Mouse (Mus musculus): ENCODE data around the gene Faxc. TPM values are rescaled to one million over a fixed set of nuclear protein-coding genes. Genes with fewer than 3 reads are reported as not detected.

Faxc gene
- total RNA-seq (2021), result 1 to 10 TPM; 5.0 to 6.5 TPM
- long read RNA-seq, experiment 1, partial matches to known transcripts, result 0 of 1 reads
- long read RNA-seq, experiment 1, other reads (novel, unspliced or antisense), result 0 of 1 reads
- long read RNA-seq, experiment 2, result 0 reads

- peak; percentile 65 for DNase-seq
These were observed at the start of gene Faxc for GRCm38 (mm10) chr4:21930971-21931771. Gene Faxc, plus strand, starts transcription at chr4:21931329.

GRCm38 (mm10) chr4:21882806-21883205 is 48.3 kb upstream of the Faxc start:
- no peak for DNase-seq

GRCm38 (mm10) chr4:21885831-21886230 is 45.3 kb upstream of the Faxc start:
- no peak for DNase-seq

DNA sequence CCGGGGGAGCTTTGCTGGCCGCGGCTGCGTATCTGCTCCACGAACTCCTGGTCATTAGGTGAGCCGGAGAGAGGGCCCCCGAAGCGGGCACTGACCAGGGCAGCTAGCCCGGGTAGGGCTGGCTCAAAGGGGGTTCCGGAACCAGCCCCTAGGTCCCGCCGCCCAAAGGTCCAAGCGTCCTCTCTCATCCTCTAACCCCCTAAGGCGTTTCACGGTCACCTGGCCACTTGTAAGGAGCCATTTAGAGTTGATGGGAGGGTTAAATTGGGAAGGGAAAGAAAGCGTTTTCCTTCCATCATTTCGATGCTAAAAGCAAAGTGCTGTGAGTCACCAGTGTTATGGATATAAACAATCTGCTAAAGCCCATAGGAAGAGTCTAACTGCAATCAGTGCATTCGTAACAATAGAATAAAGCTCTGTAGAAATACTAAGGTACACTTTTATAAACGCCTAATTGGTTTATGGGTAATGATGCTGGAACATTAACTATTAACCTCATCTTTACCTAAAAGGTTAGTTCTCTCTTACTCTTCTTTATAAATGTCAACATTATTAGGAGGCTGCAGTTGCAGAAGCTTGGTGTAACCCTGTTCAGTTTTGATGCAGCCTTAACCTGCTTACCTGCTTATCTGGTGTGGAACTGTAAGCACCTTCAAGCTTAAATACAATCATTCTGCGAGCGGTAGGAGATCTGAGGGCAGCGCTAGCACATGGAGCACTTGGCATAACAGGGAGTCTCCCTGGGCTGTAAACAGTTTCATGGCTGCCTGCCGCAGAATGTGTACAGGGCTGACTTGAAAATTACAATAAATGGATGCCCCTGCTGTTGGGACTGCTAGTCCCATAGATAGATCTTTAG is 872 bp downstream of the Faxc start:
- DNase-seq, result no peak

- DNase-seq, result no peak
These were observed 4.2 kb downstream of the Faxc start for GRCm38 (mm10) chr4:21935378-21935777.

- DNase-seq, result no peak
These were observed 5.3 kb downstream of the Faxc start for GRCm38 (mm10) chr4:21936424-21936823.

DNA sequence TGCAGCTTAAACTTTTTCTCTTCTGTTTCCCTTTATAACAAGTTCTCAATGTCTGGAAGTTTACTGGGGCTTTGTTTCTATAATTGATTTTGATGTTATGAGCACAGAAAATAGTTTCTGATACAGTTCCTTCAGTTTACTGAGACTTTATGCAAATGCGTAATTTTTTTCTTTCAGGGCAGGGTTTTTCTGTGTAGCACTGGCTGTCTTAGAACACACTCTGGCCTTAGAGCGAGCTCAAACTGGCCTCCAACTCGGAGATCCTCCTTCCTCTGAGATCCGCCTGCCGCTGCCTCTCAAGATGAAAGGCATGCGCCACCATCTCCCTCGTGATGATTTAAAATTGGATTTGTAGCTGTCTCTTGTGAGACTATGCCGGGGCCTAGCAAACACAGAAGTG is 6.8 kb downstream of the Faxc start:
- no peak for DNase-seq

GRCm38 (mm10) chr4:21944672-21945071 is 13.5 kb downstream of the Faxc start:
- DNase-seq, result no peak

DNA sequence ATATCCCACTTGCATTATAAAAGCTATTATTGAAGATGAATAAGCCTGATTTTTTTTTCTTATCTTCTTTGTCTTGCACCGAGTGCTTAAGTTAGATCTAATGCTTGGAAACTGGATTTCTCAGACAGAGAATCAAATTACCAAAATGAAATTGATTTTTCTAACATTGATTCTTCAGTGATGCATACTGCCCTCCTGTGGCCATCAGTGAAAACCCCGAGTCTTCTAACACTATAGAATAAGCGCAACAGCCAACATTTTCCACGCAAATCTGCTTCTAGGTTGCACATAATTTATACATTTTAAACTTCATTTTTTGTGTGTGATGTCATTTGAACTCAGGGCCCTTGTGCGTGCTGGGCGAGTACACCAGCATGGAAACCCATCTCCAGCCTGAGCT is 20.3 kb downstream of the Faxc start:
- peak; percentile 44 for DNase-seq

- no peak for DNase-seq
These were observed 21.1 kb downstream of the Faxc start for GRCm38 (mm10) chr4:21952255-21952654.

DNA sequence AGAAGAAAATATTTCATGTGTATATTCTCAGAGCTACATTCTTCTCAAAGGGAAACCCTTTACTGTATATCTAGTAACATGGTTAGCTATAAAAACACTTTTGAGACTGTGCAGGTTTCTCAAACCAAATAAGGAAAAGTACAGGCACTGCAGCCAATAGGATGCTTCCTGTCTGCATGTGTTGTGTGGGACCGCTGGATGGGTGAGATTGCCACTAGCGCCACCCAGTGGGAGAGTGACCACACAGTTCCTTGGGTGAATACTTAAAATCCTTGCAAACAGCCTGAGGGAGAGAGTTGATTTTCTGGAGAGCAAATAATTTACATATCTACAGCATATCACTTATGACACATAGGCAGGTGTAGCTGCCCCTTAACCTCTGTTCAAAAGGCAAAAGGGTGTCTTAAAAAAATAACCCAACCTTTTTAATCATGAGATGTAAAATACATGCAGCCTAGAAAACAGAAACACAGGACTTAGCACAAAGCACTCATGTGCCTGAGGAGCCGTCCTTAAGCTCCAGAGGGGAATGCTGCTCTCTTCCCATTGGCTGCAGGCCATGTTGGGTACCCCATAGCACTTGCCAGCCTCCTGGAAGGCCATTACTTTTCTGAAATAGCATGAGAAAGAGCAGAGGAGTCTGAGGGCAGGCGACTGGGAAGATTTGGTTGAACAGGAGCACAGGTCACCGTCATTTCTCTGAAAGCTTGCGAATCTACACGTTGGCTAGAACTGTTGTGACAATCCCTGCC is 26.6 kb downstream of the Faxc start:
- peak; percentile 76 for DNase-seq

DNA sequence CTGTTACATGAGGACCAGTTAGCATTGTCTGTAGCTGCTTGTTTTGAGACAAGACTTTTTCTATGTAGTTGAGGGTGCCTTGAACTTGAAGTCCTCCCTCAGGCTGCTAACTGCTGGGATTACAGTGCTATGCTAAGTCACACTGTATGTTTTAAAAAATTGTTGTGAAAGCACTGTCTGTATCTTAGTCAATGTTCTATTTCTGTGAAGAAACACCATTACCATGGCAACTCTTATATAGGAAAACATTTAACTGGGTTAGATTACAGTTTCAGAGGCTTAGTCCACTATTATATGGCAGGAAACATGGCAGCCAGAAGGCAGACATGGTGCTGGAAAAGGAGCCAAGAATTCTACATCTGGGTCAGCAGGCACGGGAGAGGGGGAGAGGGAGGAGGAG is 40.8 kb downstream of the Faxc start:
- no peak for DNase-seq

DNA sequence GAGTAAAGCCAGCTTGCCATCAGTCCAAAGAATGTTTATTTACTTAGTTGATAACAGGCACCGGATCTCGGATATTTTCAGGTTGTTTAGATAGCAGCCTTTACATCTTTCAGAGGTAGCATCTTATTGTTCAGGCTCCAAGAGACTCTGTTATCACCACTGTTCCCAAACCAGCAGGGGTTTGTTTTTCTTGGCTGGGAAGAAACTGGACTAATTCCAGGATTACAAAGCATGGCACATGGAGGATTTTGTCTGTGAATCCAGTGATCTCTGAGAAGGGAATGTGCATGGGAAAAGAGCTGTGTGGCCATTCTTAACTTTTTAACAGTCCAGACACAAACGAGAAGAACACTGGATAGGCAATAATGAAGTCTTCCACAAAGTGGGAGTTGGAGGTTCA is 43.0 kb downstream of the Faxc start:
- DNase-seq, result no peak

GRCm38 (mm10) chr4:21980471-21980870 is 49.3 kb downstream of the Faxc start:
- no peak for DNase-seq

- no peak for DNase-seq
These were observed 51.3 kb downstream of the Faxc start for GRCm38 (mm10) chr4:21982449-21982848.

DNA sequence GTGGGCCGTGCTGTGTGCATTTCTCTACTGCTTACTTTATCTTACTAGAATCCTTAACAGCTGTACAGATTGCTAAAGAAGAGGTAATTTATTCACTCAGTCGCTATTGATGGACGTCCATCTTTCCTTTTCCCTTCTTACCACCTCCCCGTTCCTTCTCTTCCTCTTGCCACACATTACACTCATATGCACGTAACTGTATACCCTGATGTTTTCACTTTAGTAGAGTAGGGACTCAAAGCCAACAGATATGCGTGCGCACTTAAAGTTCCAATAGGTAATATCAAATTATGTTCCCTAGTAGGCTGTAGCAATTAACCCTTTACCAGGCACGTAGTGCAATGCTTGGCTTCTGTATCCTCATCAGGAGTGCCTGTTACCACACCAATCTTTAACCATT is 55.7 kb downstream of the Faxc start:
- no peak for DNase-seq

DNA sequence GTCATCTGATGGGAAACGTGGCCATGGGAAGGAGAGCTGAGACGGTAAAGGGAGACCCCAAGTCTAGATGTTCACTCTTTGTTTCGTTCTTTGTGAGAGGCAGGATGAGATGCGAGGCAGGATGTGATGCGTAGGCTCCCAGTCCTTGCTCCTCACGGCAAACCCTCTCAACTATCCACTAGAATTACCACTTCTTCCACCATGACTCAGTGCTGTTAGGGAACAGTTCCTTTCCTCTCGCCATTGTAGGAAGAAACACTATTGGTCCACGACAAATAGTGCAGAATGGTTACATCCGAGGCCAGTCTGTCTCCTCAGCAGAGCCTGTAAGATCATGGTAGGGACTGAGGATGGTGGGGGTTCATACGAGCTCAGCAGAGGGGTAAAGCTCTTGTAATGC is 56.3 kb downstream of the Faxc start:
- no peak for DNase-seq

- no peak for DNase-seq
These were observed 58.5 kb downstream of the Faxc start for GRCm38 (mm10) chr4:21989571-21990091.

DNA sequence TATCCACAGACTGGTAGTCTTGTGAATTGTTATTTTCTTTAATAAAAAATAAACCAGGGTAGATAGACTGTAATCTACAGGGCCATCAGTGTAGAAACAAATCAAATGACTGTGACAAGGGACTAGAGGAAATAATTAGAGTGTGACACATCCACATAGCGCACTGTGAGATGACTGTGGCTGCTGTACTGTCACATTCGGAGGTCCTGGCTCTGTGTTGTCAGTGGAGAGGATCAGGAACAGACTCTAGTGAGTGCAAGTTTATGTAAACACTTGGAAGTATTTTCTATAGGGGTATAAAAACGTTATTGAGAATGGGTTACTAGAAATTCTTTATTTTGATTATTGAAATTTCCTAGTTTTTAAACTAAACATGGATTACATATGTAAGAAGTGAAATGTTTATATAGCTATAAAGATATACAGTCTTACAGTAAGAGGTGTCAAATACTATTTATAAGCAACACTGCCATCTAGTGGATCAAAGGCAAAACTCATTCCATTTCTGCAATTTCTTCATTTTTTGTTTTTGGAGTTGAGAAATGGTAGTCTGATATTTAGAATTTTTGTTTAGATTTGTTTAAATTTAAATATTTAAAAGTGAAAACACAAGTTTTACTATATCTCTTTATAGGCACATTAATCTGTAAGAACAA is 59.6 kb downstream of the Faxc start:
- DNase-seq, result no peak

DNA sequence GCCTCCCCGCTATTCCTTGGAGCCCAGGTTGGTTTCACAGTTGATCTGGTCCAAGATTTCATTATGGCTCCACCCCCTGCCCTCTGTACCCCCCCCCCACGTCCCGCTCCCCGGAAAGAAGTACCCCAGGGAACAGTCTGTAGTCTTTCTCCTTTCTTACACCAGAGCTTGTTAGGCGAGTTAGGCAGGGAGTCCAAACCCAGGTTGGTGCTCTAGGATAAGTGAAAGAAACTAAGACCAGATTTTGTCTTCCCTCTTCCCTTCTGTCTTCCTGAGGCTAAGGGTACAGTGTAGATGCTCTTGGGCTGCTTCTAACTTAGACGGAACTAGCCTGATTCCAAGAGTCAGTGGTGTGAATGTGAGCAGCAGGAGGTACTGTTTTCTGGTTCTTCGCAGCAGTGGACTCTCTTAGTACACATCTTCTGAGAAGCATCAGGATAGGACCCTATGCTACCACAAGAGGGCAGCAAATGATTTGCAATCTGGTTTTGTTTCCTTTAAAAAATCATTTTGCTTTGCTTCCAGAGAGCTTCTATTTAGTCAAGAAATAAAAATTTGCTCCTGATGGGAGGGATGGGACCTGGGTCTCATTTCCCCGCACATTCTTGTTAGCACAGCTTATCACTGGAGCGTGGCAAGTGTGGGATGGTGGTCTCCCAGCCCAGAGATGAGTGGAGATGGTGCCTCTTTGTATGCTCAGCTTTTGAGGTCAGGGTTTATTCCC is 86.7 kb downstream of the Faxc start:
- DNase-seq, result peak; percentile 50

DNA sequence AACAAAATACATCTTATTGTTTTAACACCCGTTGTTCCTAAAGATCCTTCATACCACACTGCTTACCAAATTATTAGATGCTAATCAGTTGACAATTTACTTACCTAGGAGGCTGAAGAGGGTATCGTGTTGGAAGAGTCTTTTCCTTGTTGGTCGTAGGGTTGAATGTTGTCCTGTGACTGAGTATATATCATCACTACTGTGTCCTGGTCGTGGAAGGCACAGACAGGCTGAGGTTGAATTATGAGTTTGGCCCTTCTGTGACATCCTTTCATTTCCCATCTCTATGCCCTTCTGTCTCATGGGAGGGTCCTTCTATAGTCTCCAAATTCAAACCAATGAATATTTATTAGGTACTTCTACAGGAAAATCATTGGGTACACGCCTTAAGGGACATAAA is 87.3 kb downstream of the Faxc start:
- DNase-seq, result no peak
